Comparison of ENCODE assay signal across 9 mouse cellular contexts in the genomic region with DNA sequence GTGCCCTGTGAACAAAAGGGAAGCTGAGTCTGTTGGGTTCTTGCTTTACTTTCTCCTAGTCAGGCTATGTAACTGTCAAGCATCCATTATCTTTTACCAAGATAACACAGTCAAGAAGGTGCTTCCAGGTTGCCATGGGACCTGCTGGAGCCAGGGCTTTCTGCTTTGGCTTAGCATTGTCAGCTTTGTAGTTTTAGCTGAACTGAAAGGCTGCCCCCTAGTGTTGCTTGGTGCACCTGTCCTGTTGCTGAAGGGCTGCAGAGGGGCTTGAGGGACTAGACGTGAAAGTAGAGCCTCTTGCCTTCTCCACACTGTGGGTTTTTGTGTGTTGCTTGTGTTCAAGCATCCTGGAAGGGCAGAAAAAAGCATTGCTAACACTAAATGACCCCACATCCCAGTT.
DNase-seq lines count a peak whose midpoint lies in the region; ATAC-seq and TF ChIP-seq lines count a peak whose summit lies in the region.
"Had no signal": no experiment of that assay in that cellular context is flagged by ENCODE, and none has a peak within 500 bp of the region (broad histone marks: within the 10 kb centered on the region; RNA-seq: fewer than 3 reads in every experiment).

No protein-coding gene starts in this region.

- H3K36me3 ChIP-seq in intestine, postnatal 0 days (ENCODE audit: control insufficient read depth, insufficient read depth): no peaks in the 10 kb centered on the region
- H3K36me3 ChIP-seq in intestine, embryonic 16.5 days (ENCODE audit: control insufficient read depth, insufficient read depth, low read length): no peaks in the 10 kb centered on the region
- no peaks in the 10 kb centered on the region for H3K36me3 ChIP-seq in ES-E14 (ENCODE audit: control insufficient read depth, insufficient read depth, low read length, poor library complexity, severe bottlenecking)
- H3K36me3 ChIP-seq: neural tube, embryonic 12.5 days had no signal

- no peaks in the 10 kb centered on the region for H3K27me3 ChIP-seq in intestine, postnatal 0 days (replicated peaks; ENCODE audit: control insufficient read depth, insufficient read depth, low read length)
- H3K27me3 ChIP-seq in intestine, embryonic 16.5 days (replicated peaks; ENCODE audit: control insufficient read depth, insufficient read depth, low read length): no peaks in the 10 kb centered on the region
- H3K27me3 ChIP-seq: neural tube, embryonic 12.5 days had no signal

- in situ Hi-C loops in ES-E14 (cut with MboI; ENCODE audit: low sequenced_read_pairs in 2 of 2, unreplicated experiment in 2 of 2): no loop called here

- WGBS in intestine, postnatal 0 days: 35% methylated on average over 1 of the region's 1 CpGs
- 14% methylated on average over 1 of the region's 1 CpGs for WGBS in intestine, embryonic 16.5 days

- H3K9ac ChIP-seq in intestine, postnatal 0 days (ENCODE audit: low read depth, low read length): no peak overlapping the region
- H3K9ac ChIP-seq in intestine, embryonic 16.5 days (ENCODE audit: low read depth, low read length): no peak overlapping the region
- no peak overlapping the region for H3K9ac ChIP-seq in ES-E14 (ENCODE audit: insufficient read depth, low read depth, low read length, poor library complexity, severe bottlenecking)
- H3K9ac ChIP-seq: neural tube, embryonic 12.5 days had no signal

- DNase-seq in ES-E14 (ENCODE audit: low read depth, low spot score): peak; percentile 27
- DNase-seq in adrenal gland, postnatal 25 days: peak; percentile 39
- DNase-seq in frontal cortex, postnatal 36 days (ENCODE audit: low spot score in 2 of 2): peak; percentile 31 to 43
- DNase-seq in lung, postnatal 10 days: peak; percentile 56
- DNase-seq in spleen, postnatal 10 days (ENCODE audit: low spot score in 2 of 2): no peak

- no peak for ATAC-seq in intestine, postnatal 0 days
- ATAC-seq in intestine, embryonic 16.5 days: no peak
- no peak for ATAC-seq in activated CD4-positive, CD25-positive, alpha-beta regulatory T cell, adult 4 months

- peak; percentile 65 for TF ChIP-seq CTCF in intestine, postnatal 0 days (IDR thresholded peaks at IDR 0.05; ENCODE audit: low read depth)

- H3K9me3 ChIP-seq in intestine, postnatal 0 days (ENCODE audit: control insufficient read depth): no peaks in the 10 kb centered on the region
- H3K9me3 ChIP-seq in intestine, embryonic 16.5 days (ENCODE audit: control insufficient read depth, low read length): no peaks in the 10 kb centered on the region
- no peaks in the 10 kb centered on the region for H3K9me3 ChIP-seq in ES-E14 (ENCODE audit: control insufficient read depth, insufficient read depth, low read depth, low read length)
- H3K9me3 ChIP-seq: neural tube, embryonic 12.5 days had no signal

- no peak overlapping the region for H3K27ac ChIP-seq in intestine, postnatal 0 days (ENCODE audit: low read depth, low read length)
- no peak overlapping the region for H3K27ac ChIP-seq in intestine, embryonic 16.5 days (ENCODE audit: low read length)
- H3K27ac ChIP-seq in ES-E14 (ENCODE audit: insufficient read depth, low read depth, low read length, poor library complexity, severe bottlenecking): no peak overlapping the region
- H3K27ac ChIP-seq: neural tube, embryonic 12.5 days had no signal

- H3K4me3 ChIP-seq in intestine, postnatal 0 days (ENCODE audit: low read depth, low read length): no peak overlapping the region
- H3K4me3 ChIP-seq in intestine, embryonic 16.5 days (ENCODE audit: low read length): no peak overlapping the region
- no peak overlapping the region for H3K4me3 ChIP-seq in ES-E14 (ENCODE audit: insufficient read depth in 1 of 2, low read depth in 1 of 2, low read length in 2 of 2, poor library complexity in 1 of 2, severe bottlenecking in 1 of 2)
- H3K4me3 ChIP-seq: neural tube, embryonic 12.5 days had no signal

- no peak overlapping the region for H3K4me2 ChIP-seq in intestine, postnatal 0 days (replicated peaks; ENCODE audit: low read depth)
- no peak overlapping the region for H3K4me2 ChIP-seq in intestine, embryonic 16.5 days (ENCODE audit: low read depth, low read length)
- H3K4me2 ChIP-seq: neural tube, embryonic 12.5 days had no signal

- H3K4me1 ChIP-seq in intestine, postnatal 0 days (replicated peaks; ENCODE audit: control insufficient read depth, insufficient read depth, low read length): no peaks in the 10 kb centered on the region
- H3K4me1 ChIP-seq in intestine, embryonic 16.5 days (ENCODE audit: control insufficient read depth, insufficient read depth, low read length): no peaks in the 10 kb centered on the region
- H3K4me1 ChIP-seq in ES-E14 (ENCODE audit: control insufficient read depth in 2 of 2, insufficient read depth in 2 of 2, low read length in 2 of 2, poor library complexity in 1 of 2): no peaks in the 10 kb centered on the region
- H3K4me1 ChIP-seq: neural tube, embryonic 12.5 days had no signal

TF ChIP-seq in ES-E14, 5 proteins besides CTCF, POLR2A, EP300 and RAD21:
- TF ChIP-seq ZC3H11A (IDR thresholded peaks at IDR 0.05; ENCODE audit: borderline replicate concordance, low read depth, low read length) (peak; percentile 53; the same call in 1 of the 2 replicates), CHD2 (IDR thresholded peaks at IDR 0.05; ENCODE audit: low read depth, low read length) (no peak)
TF ChIP-seq in ES-E14: peak in this region for 1.

Comparison
In these comparisons a context has a peak if more than half of its experiments do, and no peak if none do; other contexts are left out.
1. DNase-seq: peak in ES-E14 (single experiment), adrenal gland, postnatal 25 days (single experiment), frontal cortex, postnatal 36 days (2 of 2) and lung, postnatal 10 days (single experiment); none in spleen, postnatal 10 days (0 of 2).